Mouse (Mus musculus): Measurements from ENCODE around the gene Trmt10b. TPM values are rescaled to one million over a fixed set of nuclear protein-coding genes. Genes with fewer than 3 reads are reported as not detected.
A peak's percentile ranks its signal among the peaks of the same experiment; 100 is the strongest.

The Trmt10b gene
- polyA plus RNA-seq, 2 experiments = 2.5 to 4.8 TPM

GRCm38 (mm10) chr4:45259232-45259832, 37.6 kb upstream of the Trmt10b start:
- no peak overlapping the region for H3K9ac ChIP-seq (replicated peaks)
- no peak overlapping the region for H3K4me2 ChIP-seq (ENCODE audit: low read depth)
- H3K27ac ChIP-seq = no peak overlapping the region
- H3K36me3 ChIP-seq (replicated peaks; ENCODE audit: control insufficient read depth, insufficient read depth, low read depth) = no peaks in the 10 kb centered on the region
- no peaks in the 10 kb centered on the region for H3K4me1 ChIP-seq (replicated peaks; ENCODE audit: control insufficient read depth in 2 of 2, insufficient read depth in 2 of 2, low read length in 1 of 2)
- H3K27me3 ChIP-seq (ENCODE audit: control insufficient read depth, insufficient read depth, low read length) = no peaks in the 10 kb centered on the region
- DNase-seq (ENCODE audit: low read depth in 3 of 3, low spot score in 3 of 3) (no peak), ATAC-seq (ENCODE audit: insufficient read depth) (no peak)
- H3K9me3 ChIP-seq (ENCODE audit: control insufficient read depth, low read length) = no peaks in the 10 kb centered on the region
- WGBS (ENCODE audit: insufficient replicate concordance) = 56% methylated on average over 4 of the region's 4 CpGs
- TF ChIP-seq EP300 (IDR thresholded peaks at IDR 0.05; ENCODE audit: low read depth) (no peak), CTCF (IDR thresholded peaks at IDR 0.05; ENCODE audit: low read depth) (no peak)
- H3K4me3 ChIP-seq (ENCODE audit: insufficient read depth in 1 of 2, low read depth in 2 of 2, low read length in 2 of 2) = no peak overlapping the region

GRCm38 (mm10) chr4:45261551-45261950, 35.4 kb upstream of the Trmt10b start:
- no peak for ATAC-seq (ENCODE audit: insufficient read depth)
- H3K4me3 ChIP-seq (ENCODE audit: insufficient read depth in 1 of 2, low read depth in 2 of 2, low read length in 2 of 2) = no peak overlapping the region
- no peaks in the 10 kb centered on the region for H3K36me3 ChIP-seq (replicated peaks; ENCODE audit: control insufficient read depth, insufficient read depth, low read depth)
- no peak overlapping the region for H3K27ac ChIP-seq
- H3K9ac ChIP-seq (replicated peaks) = no peak overlapping the region
- no peak overlapping the region for H3K4me2 ChIP-seq (ENCODE audit: low read depth)
- no peaks in the 10 kb centered on the region for H3K9me3 ChIP-seq (ENCODE audit: control insufficient read depth, low read length)
- TF ChIP-seq EP300 (IDR thresholded peaks at IDR 0.05; ENCODE audit: low read depth) (no peak), CTCF (IDR thresholded peaks at IDR 0.05; ENCODE audit: low read depth) (no peak)
- WGBS (ENCODE audit: insufficient replicate concordance) = 71% methylated on average over 4 of the region's 4 CpGs
- no peak for DNase-seq (ENCODE audit: low read depth in 3 of 3, low spot score in 3 of 3)
- H3K27me3 ChIP-seq (ENCODE audit: control insufficient read depth, insufficient read depth, low read length) = no peaks in the 10 kb centered on the region
- H3K4me1 ChIP-seq (replicated peaks; ENCODE audit: control insufficient read depth in 2 of 2, insufficient read depth in 2 of 2, low read length in 1 of 2) = no peaks in the 10 kb centered on the region

DNA sequence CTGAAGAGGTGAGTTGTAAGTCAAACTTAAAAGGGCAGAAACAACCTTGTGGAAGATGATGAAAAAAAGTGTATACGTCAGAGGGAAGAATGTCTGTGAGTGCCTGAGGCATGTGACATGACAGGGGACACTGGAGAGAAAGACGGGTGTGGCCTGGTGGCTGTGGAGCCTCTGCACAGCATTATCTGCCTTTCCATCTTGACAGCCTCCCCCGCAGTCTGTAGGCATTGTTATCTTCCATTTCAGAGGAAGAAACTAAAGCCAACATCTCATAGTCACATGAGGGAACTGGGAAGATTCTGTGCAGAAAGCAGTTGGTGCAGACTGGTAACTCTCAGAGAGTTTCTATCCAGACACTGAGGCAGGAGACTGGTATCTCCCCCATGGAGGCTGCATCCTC, 29.0 kb upstream of the Trmt10b start:
- WGBS (ENCODE audit: insufficient replicate concordance) = 11% methylated on average over 3 of the region's 3 CpGs
- H3K9ac ChIP-seq (replicated peaks) = no peak overlapping the region
- no peak overlapping the region for H3K4me2 ChIP-seq (ENCODE audit: low read depth)
- TF ChIP-seq EP300 (IDR thresholded peaks at IDR 0.05; ENCODE audit: low read depth) = peak; percentile 38
- no peak for TF ChIP-seq CTCF (IDR thresholded peaks at IDR 0.05; ENCODE audit: low read depth)
- H3K27ac ChIP-seq = no peak overlapping the region
- no peaks in the 10 kb centered on the region for H3K36me3 ChIP-seq (replicated peaks; ENCODE audit: control insufficient read depth, insufficient read depth, low read depth)
- H3K9me3 ChIP-seq (ENCODE audit: control insufficient read depth, low read length) = no peaks in the 10 kb centered on the region
- ATAC-seq (ENCODE audit: insufficient read depth) (peak; percentile 91), DNase-seq (ENCODE audit: low read depth in 3 of 3, low spot score in 3 of 3) (peak; percentile 29 to 47 (median 38))
- peaks cover 9 to 23% of the 10 kb centered on the region in 2 experiments; a peak in 3 of 4 replicates for H3K4me1 ChIP-seq (replicated peaks; ENCODE audit: control insufficient read depth in 2 of 2, insufficient read depth in 2 of 2, low read length in 1 of 2)
- H3K27me3 ChIP-seq (ENCODE audit: control insufficient read depth, insufficient read depth, low read length) = no peaks in the 10 kb centered on the region
- H3K4me3 ChIP-seq (ENCODE audit: insufficient read depth in 1 of 2, low read depth in 2 of 2, low read length in 2 of 2) = no peak overlapping the region

- Histone ChIP-seq H3K27ac (no peak overlapping the region), H3K9ac (replicated peaks) (no peak overlapping the region), H3K4me3 (ENCODE audit: insufficient read depth in 1 of 2, low read depth in 2 of 2, low read length in 2 of 2) (no peak overlapping the region), H3K4me2 (ENCODE audit: low read depth) (no peak overlapping the region), H3K27me3 (ENCODE audit: control insufficient read depth, insufficient read depth, low read length) (no peaks in the 10 kb centered on the region), H3K36me3 (replicated peaks; ENCODE audit: control insufficient read depth, insufficient read depth, low read depth) (no peaks in the 10 kb centered on the region), H3K4me1 (replicated peaks; ENCODE audit: control insufficient read depth in 2 of 2, insufficient read depth in 2 of 2, low read length in 1 of 2) (peaks cover 9 to 23% of the 10 kb centered on the region in 2 experiments; a peak in 3 of 4 replicates), H3K9me3 (ENCODE audit: control insufficient read depth, low read length) (no peaks in the 10 kb centered on the region)
- no peak for TF ChIP-seq EP300 (IDR thresholded peaks at IDR 0.05; ENCODE audit: low read depth)
- no peak for TF ChIP-seq CTCF (IDR thresholded peaks at IDR 0.05; ENCODE audit: low read depth)
- no peak for ATAC-seq (ENCODE audit: insufficient read depth)
- 75% methylated on average over 10 of the region's 10 CpGs for WGBS (ENCODE audit: insufficient replicate concordance)
- no peak for DNase-seq (ENCODE audit: low read depth in 3 of 3, low spot score in 3 of 3)
These were observed 25.9 kb upstream of the Trmt10b start for GRCm38 (mm10) chr4:45271041-45271452.

GRCm38 (mm10) chr4:45275770-45276169, 21.2 kb upstream of the Trmt10b start:
- Histone ChIP-seq H3K27ac (no peak overlapping the region), H3K9ac (replicated peaks) (no peak overlapping the region), H3K9me3 (ENCODE audit: control insufficient read depth, low read length) (no peaks in the 10 kb centered on the region), H3K27me3 (ENCODE audit: control insufficient read depth, insufficient read depth, low read length) (no peaks in the 10 kb centered on the region), H3K36me3 (replicated peaks; ENCODE audit: control insufficient read depth, insufficient read depth, low read depth) (no peaks in the 10 kb centered on the region), H3K4me1 (replicated peaks; ENCODE audit: control insufficient read depth in 2 of 2, insufficient read depth in 2 of 2, low read length in 1 of 2) (no peaks in the 10 kb centered on the region), H3K4me2 (ENCODE audit: low read depth) (no peak overlapping the region), H3K4me3 (ENCODE audit: insufficient read depth in 1 of 2, low read depth in 2 of 2, low read length in 2 of 2) (no peak overlapping the region)
- WGBS (ENCODE audit: insufficient replicate concordance) = 72% methylated on average over 8 of the region's 8 CpGs
- no peak for DNase-seq (ENCODE audit: low read depth in 3 of 3, low spot score in 3 of 3)
- TF ChIP-seq CTCF (IDR thresholded peaks at IDR 0.05; ENCODE audit: low read depth) (no peak), EP300 (IDR thresholded peaks at IDR 0.05; ENCODE audit: low read depth) (no peak)
- ATAC-seq (ENCODE audit: insufficient read depth) = no peak

Measured in liver, embryonic 14.5 days (tissue).